Mouse (Mus musculus): ENCODE measurements around the gene Thsd7b.

- TF ChIP-seq CTCF (IDR thresholded peaks at IDR 0.05; ENCODE audit: low read depth, low read length) (no peak), POLR2A (IDR thresholded peaks at IDR 0.05; ENCODE audit: borderline replicate concordance, low read depth, low read length) (no peak)
These were observed 6.4 kb upstream of the Thsd7b start for GRCm38 (mm10) chr1:129266684-129267083.
